Mouse (Mus musculus) urinary bladder, postnatal 10 days (tissue): Measurements from ENCODE around the gene Pxylp1.

Experiments used
- DNase-seq: peaks from one replicate; pipeline ENCODE4 v3.0.0; 2022; ENCODE audit warnings: low spot score

Gene Pxylp1

DNA sequence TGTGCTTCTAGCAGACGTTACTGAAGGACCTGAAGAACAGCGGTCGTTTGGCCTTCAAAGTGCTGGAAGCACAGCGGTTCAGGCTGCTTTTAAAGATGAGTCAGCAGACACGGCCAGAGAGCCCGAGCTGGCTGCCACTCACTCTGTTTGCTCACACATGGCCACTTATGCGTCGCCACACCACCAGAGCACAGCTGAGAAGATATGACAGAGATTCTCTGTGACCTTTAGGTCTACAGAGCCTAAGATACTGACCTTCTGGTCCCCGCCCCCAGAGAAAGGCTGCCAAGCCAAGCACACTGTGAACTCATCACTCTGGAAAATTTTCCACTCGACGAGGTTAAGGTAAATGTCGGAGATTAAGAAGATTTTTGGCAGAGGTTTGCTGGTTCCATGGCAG lies 68.4 kb downstream of the Pxylp1 start:
- no peak for DNase-seq

GRCm38 (mm10) chr9:96823541-96823940 lies 68.9 kb downstream of the Pxylp1 start:
- no peak for DNase-seq

GRCm38 (mm10) chr9:96823005-96823404 lies 69.5 kb downstream of the Pxylp1 start:
- no peak for DNase-seq

- DNase-seq: no peak
Measured at GRCm38 (mm10) chr9:96818822-96819481, 73.5 kb downstream of the Pxylp1 start.

GRCm38 (mm10) chr9:96818128-96818821 lies 74.2 kb downstream of the Pxylp1 start:
- no peak for DNase-seq

- DNase-seq: no peak
Measured at GRCm38 (mm10) chr9:96811996-96812395, 80.5 kb downstream of the Pxylp1 start.

GRCm38 (mm10) chr9:96800131-96800825 lies 92.2 kb downstream of the Pxylp1 start:
- no peak for DNase-seq

DNA sequence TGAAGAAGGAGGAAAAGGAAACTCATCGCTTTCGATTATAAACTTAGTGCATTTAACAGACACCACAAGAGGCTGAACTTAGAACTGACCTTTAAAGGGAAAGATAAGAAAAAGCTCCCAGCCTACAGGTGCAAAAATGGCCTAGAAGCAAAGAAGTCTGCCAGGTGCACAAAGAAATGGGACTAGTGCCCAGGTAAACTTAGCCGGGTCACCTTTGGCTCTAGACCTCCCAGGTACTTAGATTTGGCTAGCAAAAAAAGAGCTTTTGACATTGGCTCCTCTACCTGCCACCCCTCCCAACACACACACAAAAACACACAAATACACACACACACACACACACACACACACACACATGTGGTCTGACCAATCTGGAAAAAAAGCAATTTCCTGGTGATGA lies 95.2 kb downstream of the Pxylp1 start:
- DNase-seq: no peak

DNA sequence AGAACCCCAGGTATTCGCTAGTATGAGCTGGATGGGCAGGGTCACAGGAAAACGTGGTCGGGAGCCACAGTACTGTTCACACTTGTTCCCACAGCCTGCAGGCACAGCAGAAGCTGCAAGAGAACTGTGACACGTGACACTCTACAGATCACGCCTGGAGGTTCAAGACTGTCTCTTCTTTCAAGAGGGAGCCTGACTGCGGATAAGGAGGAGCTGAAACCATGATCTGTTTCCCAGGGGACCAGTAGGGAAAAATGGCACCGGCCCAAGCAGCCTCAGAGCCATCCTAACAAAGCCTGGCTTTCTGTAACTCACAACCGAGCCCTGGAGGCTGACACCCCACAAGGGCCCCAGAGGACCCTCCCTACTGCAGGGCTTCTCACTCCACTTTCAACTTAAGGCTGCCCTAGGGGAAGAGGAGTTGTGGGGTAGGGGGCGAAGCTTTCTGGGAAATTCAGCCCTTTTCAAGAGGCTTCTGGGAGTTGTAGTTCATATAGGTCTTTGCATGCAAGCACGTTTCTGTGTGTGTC lies 97.0 kb downstream of the Pxylp1 start:
- no peak for DNase-seq

- DNase-seq: no peak
Measured at GRCm38 (mm10) chr9:96794601-96795000, 97.9 kb downstream of the Pxylp1 start.

DNA sequence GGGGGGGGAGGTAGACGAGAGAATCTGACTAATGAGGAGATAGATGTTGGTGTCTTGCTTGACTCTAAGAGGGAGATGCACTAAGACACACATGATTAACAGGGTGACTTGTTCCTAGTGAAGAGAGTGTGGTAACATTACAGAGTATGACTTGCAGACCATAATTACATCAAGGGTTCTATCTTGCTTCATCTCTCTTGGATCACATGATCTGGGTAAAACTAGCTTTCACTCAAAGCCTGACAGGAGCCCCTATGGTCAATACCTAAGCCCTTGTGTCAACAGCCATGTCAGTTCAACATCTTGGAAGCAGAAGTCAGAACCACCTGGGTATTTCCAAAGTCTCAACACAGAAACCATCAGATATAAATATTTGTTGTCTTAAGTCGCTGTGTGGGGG lies 99.9 kb downstream of the Pxylp1 start:
- no peak for DNase-seq

DNA sequence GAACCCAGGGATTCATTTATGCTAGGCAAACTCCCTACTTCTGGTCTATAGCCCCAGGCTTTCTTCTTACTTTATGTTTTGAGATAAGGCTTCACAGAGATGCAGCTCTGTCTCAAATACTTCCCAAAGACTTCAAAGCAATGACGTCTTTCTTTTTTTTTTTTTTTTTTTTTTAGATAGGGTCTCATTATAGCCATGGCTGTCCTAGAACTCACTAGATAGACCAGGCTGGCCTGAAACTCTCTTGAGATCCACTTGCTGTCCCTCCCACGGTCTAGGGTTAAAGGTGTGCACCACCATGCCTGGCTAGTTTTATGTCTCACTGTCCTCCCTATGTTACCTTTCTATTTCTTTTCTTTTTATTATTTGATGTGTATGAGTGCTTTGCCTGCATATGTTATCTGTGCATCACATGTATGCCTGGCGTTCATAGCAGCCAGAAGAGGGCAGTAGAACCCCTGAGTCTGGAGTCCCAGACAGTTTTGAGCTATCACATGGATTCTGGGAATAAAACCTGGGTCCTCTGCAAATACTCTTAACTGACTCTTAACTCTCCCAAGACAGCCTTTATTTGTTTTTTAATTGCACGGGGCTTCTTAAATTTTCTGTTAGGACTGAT lies 102.0 kb downstream of the Pxylp1 start:
- DNase-seq: no peak

DNA sequence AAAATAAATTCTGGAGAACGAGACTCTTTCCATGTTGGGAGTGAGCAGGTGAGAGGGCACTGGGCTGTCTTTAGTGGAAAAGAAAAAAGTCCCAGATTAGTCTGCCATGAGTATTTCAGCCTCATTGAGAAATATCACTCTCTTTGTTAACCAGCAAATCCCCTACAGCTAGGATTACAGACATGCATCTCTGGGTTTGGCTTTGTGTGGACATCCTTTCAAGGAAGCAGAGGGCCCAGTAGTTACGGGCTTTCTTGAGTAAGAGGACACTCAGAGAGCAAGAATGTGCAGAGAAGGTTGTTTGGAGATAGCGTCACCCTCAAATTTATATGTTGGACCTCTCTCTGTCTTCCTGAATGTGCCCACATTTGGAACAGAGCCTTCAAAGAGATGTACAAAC lies 102.6 kb downstream of the Pxylp1 start:
- DNase-seq: no peak

DNA sequence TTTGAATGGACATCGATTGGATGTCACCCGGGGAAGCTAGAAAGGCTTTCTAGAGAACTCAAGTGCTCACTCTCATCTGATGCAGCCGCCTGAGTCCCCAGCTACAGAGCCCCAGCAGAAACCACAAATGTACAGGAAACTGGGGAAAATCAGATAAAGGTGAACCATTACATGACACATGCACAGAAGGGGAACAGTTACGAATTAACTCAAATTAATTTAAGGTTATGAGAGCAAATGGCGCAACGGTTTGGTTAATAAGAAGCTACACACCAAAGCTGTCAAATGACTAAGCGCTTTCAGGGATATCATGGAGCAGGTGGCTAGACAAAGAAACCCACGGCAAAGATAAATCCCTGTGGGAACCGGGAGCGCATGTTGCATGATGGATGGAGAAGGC lies 104.7 kb downstream of the Pxylp1 start:
- DNase-seq: no peak

DNA sequence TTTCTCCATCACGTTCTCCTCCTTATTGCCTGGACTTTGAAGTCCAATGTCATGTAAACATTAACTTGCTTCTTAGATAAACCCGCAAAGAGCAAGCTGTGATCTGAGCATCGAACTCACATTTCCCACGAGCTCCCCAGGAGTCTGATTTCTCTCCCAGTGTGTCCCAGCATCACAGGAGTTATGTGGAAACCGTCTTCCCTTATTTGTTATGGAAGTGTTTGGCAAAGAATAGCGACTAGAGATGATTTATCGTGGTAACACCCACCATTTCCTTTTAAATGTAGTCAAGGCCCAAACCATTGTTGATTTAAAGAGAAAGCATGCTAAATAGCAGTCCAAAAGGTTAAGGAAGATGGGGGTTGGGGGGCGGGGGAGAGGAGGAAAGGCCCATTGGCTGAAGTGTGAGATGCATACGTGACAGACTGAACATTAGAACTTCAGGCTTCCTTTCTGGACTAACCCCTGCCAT lies 106.6 kb downstream of the Pxylp1 start:
- DNase-seq: no peak

DNA sequence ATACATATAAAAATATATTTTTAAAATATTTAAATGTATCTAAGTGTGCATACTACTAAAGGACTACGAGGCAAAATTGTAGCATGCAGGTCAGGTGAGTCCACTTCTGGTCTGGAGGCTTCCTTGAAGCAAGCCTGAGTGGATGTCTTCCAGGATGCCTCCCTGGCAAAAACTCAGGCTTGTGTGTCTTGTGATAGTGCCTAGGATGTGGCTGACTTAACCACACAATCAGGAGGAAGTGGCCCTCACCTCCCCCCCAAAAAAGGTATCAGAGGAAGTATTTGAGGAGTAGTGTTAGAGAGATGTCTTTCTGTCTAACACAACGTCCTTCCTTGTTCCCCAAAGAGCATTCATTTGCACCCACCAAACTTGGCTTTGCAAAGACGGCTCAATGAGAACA lies 107.3 kb downstream of the Pxylp1 start:
- no peak for DNase-seq

DNA sequence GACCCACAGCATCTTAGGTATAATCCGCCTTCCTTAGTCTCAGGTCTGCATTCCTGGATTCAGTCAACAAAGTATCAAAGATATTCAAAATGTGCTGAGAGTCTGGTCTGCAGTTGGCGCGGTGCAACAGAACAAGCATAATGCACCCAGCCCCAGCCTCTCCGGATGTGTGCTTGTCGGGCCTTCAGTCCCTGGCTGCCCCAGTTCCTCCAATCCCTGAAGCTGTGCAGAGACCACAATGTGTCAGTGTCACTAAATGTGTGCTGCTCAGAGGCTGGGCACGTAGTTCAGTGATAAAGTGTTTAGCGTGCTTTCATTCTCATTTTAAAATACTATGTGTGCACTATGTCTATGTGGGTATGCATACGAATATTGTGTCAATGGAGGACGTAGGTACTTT lies 108.8 kb downstream of the Pxylp1 start:
- no peak for DNase-seq

GRCm38 (mm10) chr9:96783258-96783657 lies 109.2 kb downstream of the Pxylp1 start:
- DNase-seq: no peak

DNA sequence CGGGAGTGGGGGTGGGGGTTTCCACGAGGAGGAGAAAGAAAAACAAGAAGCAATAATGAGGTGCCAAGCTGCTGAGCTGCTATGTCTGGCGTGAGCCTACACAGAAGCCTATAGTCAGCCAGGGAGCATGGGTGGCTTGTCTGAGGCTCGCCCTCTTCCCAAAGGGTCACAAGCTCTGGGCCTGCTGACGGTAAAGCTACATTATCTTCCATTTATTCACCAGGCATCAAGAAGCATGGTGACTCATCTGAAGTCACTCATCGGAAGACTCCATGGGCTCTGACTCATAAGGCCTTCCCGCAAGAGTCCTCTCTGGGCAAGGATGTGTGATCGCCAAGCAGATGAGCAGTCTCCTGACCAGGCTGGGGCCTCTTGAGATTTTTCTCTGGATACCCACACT lies 110.4 kb downstream of the Pxylp1 start:
- no peak for DNase-seq
